ENCODE assay signal across 9 mouse cellular contexts in the genomic region with DNA sequence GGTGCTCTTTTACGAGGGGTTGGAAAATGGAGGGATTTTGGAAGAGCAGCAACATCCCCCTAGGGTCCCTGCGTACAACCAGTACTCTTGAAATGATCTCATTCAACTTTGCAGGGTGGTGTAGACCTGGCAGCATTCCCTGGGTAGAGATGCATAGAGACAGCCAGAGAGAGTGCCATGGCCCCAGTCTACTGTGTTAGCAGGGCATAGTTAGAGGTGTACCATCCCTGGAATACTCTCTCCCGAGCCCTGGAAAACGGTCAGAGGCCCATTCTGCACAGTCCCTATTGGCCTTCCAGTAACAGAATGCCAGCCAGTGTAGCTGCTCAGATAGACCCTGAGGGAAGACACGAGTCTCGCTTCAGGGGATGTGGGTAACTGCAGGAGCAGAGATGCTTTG. TPM values are rescaled to one million over a fixed set of nuclear protein-coding genes. Genes with fewer than 3 reads are reported as not detected.
DNase-seq lines count a peak whose midpoint lies in the region; ATAC-seq and TF ChIP-seq lines count a peak whose summit lies in the region.
"Had no signal": no experiment of that assay in that cellular context is flagged by ENCODE, and none has a peak within 500 bp of the region (broad histone marks: within the 10 kb centered on the region; RNA-seq: fewer than 3 reads in every experiment).

No protein-coding gene starts in this region.

- H3K4me3 ChIP-seq in heart, embryonic 11.5 days (ENCODE audit: low read depth, low read length): peak overlapping the region; percentile 83
- H3K4me3 ChIP-seq in bone marrow, adult 2 months (replicated peaks; ENCODE audit: control insufficient read depth, low read depth, low read length): peak overlapping the region; percentile 36
- peak overlapping the region; percentile 72 for H3K4me3 ChIP-seq in heart, postnatal 0 days (ENCODE audit: low read depth, low read length)
- peak overlapping the region; percentile 71 for H3K4me3 ChIP-seq in liver, postnatal 0 days (ENCODE audit: low read depth, low read length)

- TF ChIP-seq CTCF in bone marrow, adult 2 months (IDR thresholded peaks at IDR 0.05; ENCODE audit: control insufficient read depth, insufficient read depth, low read length): no peak
- TF ChIP-seq CTCF in heart, postnatal 0 days (IDR thresholded peaks at IDR 0.05; ENCODE audit: low read depth): no peak
- TF ChIP-seq CTCF in liver, postnatal 0 days (IDR thresholded peaks at IDR 0.05; ENCODE audit: low read depth): no peak

- peak overlapping the region; percentile 86 for H3K4me2 ChIP-seq in heart, embryonic 11.5 days
- H3K4me2 ChIP-seq in heart, postnatal 0 days (ENCODE audit: low read depth, low read length): peak overlapping the region; percentile 93
- peak overlapping the region; percentile 93 for H3K4me2 ChIP-seq in liver, postnatal 0 days (ENCODE audit: low read depth, low read length)

- H3K27me3 ChIP-seq in heart, embryonic 11.5 days (ENCODE audit: control insufficient read depth, insufficient read depth, low read length): no peaks in the 10 kb centered on the region
- H3K27me3 ChIP-seq in heart, postnatal 0 days (ENCODE audit: control insufficient read depth, insufficient read depth, low read length): no peaks in the 10 kb centered on the region
- peaks cover 22% of the 10 kb centered on the region for H3K27me3 ChIP-seq in liver, postnatal 0 days (ENCODE audit: insufficient read depth, low read length)

- intact Hi-C loops in heart, postnatal 25 days (cut with DNase I): loop anchor here (2.0 kb wide), 1 partner anchor 19 kb away; no protein-coding TSS in a partner anchor
- intact Hi-C loops in left cerebral cortex, postnatal 4 days (cut with DNase I): no loop called here

- H3K36me3 ChIP-seq in heart, embryonic 11.5 days (ENCODE audit: control insufficient read depth, insufficient read depth, low read length): no peaks in the 10 kb centered on the region
- H3K36me3 ChIP-seq in heart, postnatal 0 days (replicated peaks; ENCODE audit: control insufficient read depth, insufficient read depth, low read length): no peaks in the 10 kb centered on the region
- H3K36me3 ChIP-seq in liver, postnatal 0 days (replicated peaks; ENCODE audit: insufficient read depth, low read length): no peaks in the 10 kb centered on the region

- no peak for ATAC-seq in heart, embryonic 11.5 days (replicated peaks; ENCODE audit: insufficient number of reproducible peaks, low FRiP score, low TSS enrichment)
- no peak for ATAC-seq in heart, postnatal 0 days (ENCODE audit: insufficient read depth, low read depth)
- ATAC-seq in liver, postnatal 0 days: no peak

- WGBS in heart, embryonic 11.5 days (ENCODE audit: insufficient replicate concordance): 56% methylated on average over 6 of the region's 6 CpGs
- WGBS in bone marrow, adult 2 months: 47% methylated on average over 6 of the region's 6 CpGs
- WGBS in heart, postnatal 0 days: 38% methylated on average over 6 of the region's 6 CpGs
- WGBS in liver, postnatal 0 days (ENCODE audit: insufficient replicate concordance): 61% methylated on average over 6 of the region's 6 CpGs

- H3K9me3 ChIP-seq in heart, embryonic 11.5 days (replicated peaks; ENCODE audit: control insufficient read depth, low read length): no peaks in the 10 kb centered on the region
- H3K9me3 ChIP-seq in heart, postnatal 0 days (replicated peaks; ENCODE audit: control insufficient read depth, low read length): no peaks in the 10 kb centered on the region
- no peaks in the 10 kb centered on the region for H3K9me3 ChIP-seq in liver, postnatal 0 days (ENCODE audit: low read length)

- no peak for DNase-seq in heart, postnatal 25 days (ENCODE audit: low spot score)
- no peak for DNase-seq in heart, postnatal 0 days (ENCODE audit: low spot score)
- no peak for DNase-seq in liver, postnatal 0 days
- no peak for DNase-seq in testis, postnatal 10 days (ENCODE audit: low spot score)
- no peak for DNase-seq in left cerebral cortex, postnatal 4 days
- no peak for DNase-seq in layer of hippocampus, adult 8-10 months (ENCODE audit: low spot score in 2 of 2)

- no peak for TF ChIP-seq POLR2A in bone marrow, adult 2 months (IDR thresholded peaks at IDR 0.05; ENCODE audit: borderline replicate concordance, control insufficient read depth, low read depth, low read length)

- H3K9ac ChIP-seq in heart, embryonic 11.5 days (ENCODE audit: low read depth, low read length): peak overlapping the region; percentile 93
- H3K9ac ChIP-seq in heart, postnatal 0 days (replicated peaks; ENCODE audit: low read depth, low read length): peak overlapping the region; percentile 65; the same call in 1 of the 2 replicates
- H3K9ac ChIP-seq in liver, postnatal 0 days (replicated peaks): no peak overlapping the region

- no peak for TF ChIP-seq EP300 in heart, postnatal 0 days (IDR thresholded peaks at IDR 0.05; ENCODE audit: low read depth)
- no peak for TF ChIP-seq EP300 in liver, postnatal 0 days (IDR thresholded peaks at IDR 0.05; ENCODE audit: low read depth)

- H3K4me1 ChIP-seq in heart, embryonic 11.5 days (ENCODE audit: control insufficient read depth, insufficient read depth, low read length): peaks cover 36% of the 10 kb centered on the region
- peaks cover 7% of the 10 kb centered on the region; the same call in 1 of the 2 replicates for H3K4me1 ChIP-seq in bone marrow, adult 2 months (ENCODE audit: control insufficient read depth, insufficient read depth, low read length)
- H3K4me1 ChIP-seq in heart, postnatal 0 days (ENCODE audit: control insufficient read depth, insufficient read depth): peaks cover 34% of the 10 kb centered on the region
- peaks cover 14% of the 10 kb centered on the region for H3K4me1 ChIP-seq in liver, postnatal 0 days (ENCODE audit: insufficient read depth)

- peak overlapping the region; percentile 98 for H3K27ac ChIP-seq in heart, embryonic 11.5 days (ENCODE audit: low read depth, low read length)
- H3K27ac ChIP-seq in bone marrow, adult 2 months (ENCODE audit: control insufficient read depth, insufficient read depth, low read depth, low read length, poor library complexity): no peak overlapping the region
- peak overlapping the region; percentile 93; the same call in 1 of the 2 replicates for H3K27ac ChIP-seq in heart, postnatal 0 days (ENCODE audit: low read depth)
- no peak overlapping the region; the same call in 1 of the 2 replicates for H3K27ac ChIP-seq in liver, postnatal 0 days (ENCODE audit: low read depth)

RNA-seq across cellular contexts. Expression of gene Tspan2, which starts 1.3 kb away (rescaled TPM):
- 34.3 and 40.9 TPM in 2 replicates for polyA plus RNA-seq in heart, embryonic 11.5 days (2014; fragmentation: Nextera tagmentation; extraction: Ambion mirVana)
- total RNA-seq in heart, postnatal 25 days (2021): 10 to 100 TPM; 12.7 to 15.0 TPM
- 2.1 and 6.6 TPM in 2 replicates for polyA plus RNA-seq in bone marrow, adult 2 months (2011; ENCODE audit: insufficient read depth, insufficient read length, low replicate concordance, missing spikeins)
- 16.9 and 90.1 TPM in 2 replicates for total RNA-seq in heart, postnatal 0 days (2014; rRNA removed; ENCODE audit: low replicate concordance)
- polyA plus RNA-seq in heart, postnatal 0 days (2015; fragmentation: Nextera tagmentation; extraction: Ambion mirVana): 13.2 and 17.1 TPM in 2 replicates
- 1.9 and 2.1 TPM in 2 replicates for polyA plus RNA-seq in liver, postnatal 0 days (2015; fragmentation: Nextera tagmentation; extraction: Ambion mirVana)
- 10 to 100 TPM; 23.6 to 30.7 TPM for total RNA-seq in left cerebral cortex, postnatal 4 days (2021)
- 10 to 100 TPM; 58.8 to 84.9 (median 66.0) TPM for total RNA-seq in layer of hippocampus, adult 8-10 months (2022)

RNA-seq across cellular contexts. Expression of gene Tshb, which starts 46.9 kb away (rescaled TPM):
- 0.13 and 0.17 TPM in 2 replicates for polyA plus RNA-seq in heart, embryonic 11.5 days (2014; fragmentation: Nextera tagmentation; extraction: Ambion mirVana)
- total RNA-seq in heart, postnatal 25 days (2021): not detected
- not detected in 2 replicates for polyA plus RNA-seq in bone marrow, adult 2 months (2011; ENCODE audit: insufficient read depth, insufficient read length, low replicate concordance, missing spikeins)
- total RNA-seq in heart, postnatal 0 days (2014; rRNA removed; ENCODE audit: low replicate concordance): not detected in 2 replicates
- polyA plus RNA-seq in heart, postnatal 0 days (2015; fragmentation: Nextera tagmentation; extraction: Ambion mirVana): 0.16 TPM in 1 of 2 replicates, not detected in the other
- 0.04 TPM in 1 of 2 replicates, not detected in the other for polyA plus RNA-seq in liver, postnatal 0 days (2015; fragmentation: Nextera tagmentation; extraction: Ambion mirVana)
- total RNA-seq in left cerebral cortex, postnatal 4 days (2021): not detected
- total RNA-seq in layer of hippocampus, adult 8-10 months (2022): not detected
- total RNA-seq: liver, adult 2 months had no signal
- polyA plus RNA-seq: liver, adult 2 months had no signal

Comparison
In these comparisons a context has a peak if more than half of its experiments do, and no peak if none do; other contexts are left out.
1. H3K27ac ChIP-seq: peak in heart, embryonic 11.5 days (single experiment) and heart, postnatal 0 days (single experiment); none in bone marrow, adult 2 months (single experiment) and liver, postnatal 0 days (single experiment).
2. Peak in every context shown above with its lines, with median percentiles within 50 percentile points of each other: H3K4me2 ChIP-seq and H3K4me3 ChIP-seq.